Mouse (Mus musculus) erythroblast, embryonic 14.5 days (primary cell): ENCODE data around the gene Gimap8. TPM values are rescaled to one million over a fixed set of nuclear protein-coding genes. Genes with fewer than 3 reads are reported as not detected.

Experiments
- H3K27me3 ChIP-seq: 2 replicates; pipeline ENCODE4 v1.6.1; 2012; ENCODE audit warnings: inconsistent platforms; ENCODE audit not compliant: control insufficient read depth
- H3K36me3 ChIP-seq: 2 replicates; pipeline ENCODE4 v1.6.1; 2012; ENCODE audit warnings: mild to moderate bottlenecking, inconsistent platforms; ENCODE audit not compliant: control insufficient read depth
- H3K4me1 ChIP-seq: 2 replicates; pipeline ENCODE4 v1.6.1; 2012; ENCODE audit warnings: inconsistent platforms; ENCODE audit not compliant: control insufficient read depth
- H3K4me3 ChIP-seq: replicated peaks from 2 replicates; pipeline ENCODE3; 2012; ENCODE audit warnings: moderate library complexity, mild to moderate bottlenecking, inconsistent platforms
- H3K9me3 ChIP-seq: 2 replicates; pipeline ENCODE4 v1.6.1; 2012; ENCODE audit warnings: low read length, inconsistent platforms, mixed read lengths; ENCODE audit not compliant: control insufficient read depth
- GATA1 ChIP-seq: IDR thresholded peaks from 2 replicates; pipeline ENCODE4 v1.6.1; 2012; ENCODE audit warnings: low read length, inconsistent platforms, mixed read lengths
- TAL1 ChIP-seq: IDR thresholded peaks from 3 replicates; pipeline ENCODE4 v1.6.1; 2012; ENCODE audit warnings: low read length, inconsistent platforms, mixed read lengths
- polyA plus RNA-seq: library from polyadenylated mRNA; stranded (reverse); fragments of >175 nt; gene quantifications from 2 replicates; pipeline ENCODE4 v1.2.3, GENCODE M21; 2012

The Gimap8 gene
- polyA plus RNA-seq: not detected in 2 replicates

GRCm38 (mm10) chr6:48646995-48647394 lies at the start of gene Gimap8:
TSS of gene Gimap8 (plus strand) at chr6:48647234.
- TF ChIP-seq TAL1 (no peak), GATA1 (no peak)

DNA sequence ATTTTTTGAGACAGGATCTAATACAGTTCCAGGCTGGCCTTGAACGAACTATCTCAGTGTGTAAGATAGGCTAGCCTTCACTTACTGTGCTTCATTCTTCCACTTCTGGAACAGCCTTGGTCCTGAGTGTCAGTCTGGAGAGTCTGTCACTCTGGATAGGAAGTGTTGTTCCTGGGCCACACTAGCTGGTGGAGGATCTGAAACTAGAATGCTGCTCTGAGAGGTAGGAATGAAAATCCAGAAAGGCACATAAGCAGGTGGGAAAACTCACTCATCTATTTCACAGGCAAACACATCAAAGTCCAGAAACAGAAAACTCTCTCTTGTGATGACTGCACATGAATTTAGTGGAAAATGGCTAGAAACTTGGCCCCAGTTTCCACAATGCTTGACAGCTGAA lies 46.4 kb upstream of the Gimap8 start:
- Histone ChIP-seq H3K4me1 (peaks cover 27% of the 10 kb centered on the region), H3K27me3 (no peaks in the 10 kb centered on the region), H3K9me3 (peaks cover 16% of the 10 kb centered on the region), H3K36me3 (peaks cover 20% of the 10 kb centered on the region), H3K4me3 (no peak overlapping the region)
- TF ChIP-seq TAL1 (no peak), GATA1 (no peak)

More at GRCm38 (mm10) chr6:48646995-48647394, at the start of gene Gimap8:
- H3K4me1 ChIP-seq: no peaks in the 10 kb centered on the region
- H3K27me3 ChIP-seq: no peaks in the 10 kb centered on the region
- H3K36me3 ChIP-seq: no peaks in the 10 kb centered on the region
- H3K9me3 ChIP-seq: no peaks in the 10 kb centered on the region
- H3K4me3 ChIP-seq: no peak within 1 kb of the TSS

GRCm38 (mm10) chr6:48601271-48602079 lies 45.6 kb upstream of the Gimap8 start, which contains the start of gene Zfp775:
TSS of gene Zfp775 (plus strand) at chr6:48602063.
- peaks cover 15% of the 10 kb centered on the region for H3K36me3 ChIP-seq
- no peak for TF ChIP-seq GATA1
- no peak for TF ChIP-seq TAL1
- H3K9me3 ChIP-seq: peaks cover 13% of the 10 kb centered on the region
- peak within 1 kb of the TSS; percentile 75 for H3K4me3 ChIP-seq
- no peaks in the 10 kb centered on the region for H3K27me3 ChIP-seq
- H3K4me1 ChIP-seq: peaks cover 27% of the 10 kb centered on the region

GRCm38 (mm10) chr6:48602080-48602741 lies 44.8 kb upstream of the Gimap8 start:
- Histone ChIP-seq H3K4me1 (peaks cover 27% of the 10 kb centered on the region), H3K4me3 (peak overlapping the region; percentile 75), H3K36me3 (peaks cover 7% of the 10 kb centered on the region), H3K9me3 (peaks cover 6% of the 10 kb centered on the region), H3K27me3 (no peaks in the 10 kb centered on the region)
- TF ChIP-seq TAL1: no peak
- TF ChIP-seq GATA1: no peak

DNA sequence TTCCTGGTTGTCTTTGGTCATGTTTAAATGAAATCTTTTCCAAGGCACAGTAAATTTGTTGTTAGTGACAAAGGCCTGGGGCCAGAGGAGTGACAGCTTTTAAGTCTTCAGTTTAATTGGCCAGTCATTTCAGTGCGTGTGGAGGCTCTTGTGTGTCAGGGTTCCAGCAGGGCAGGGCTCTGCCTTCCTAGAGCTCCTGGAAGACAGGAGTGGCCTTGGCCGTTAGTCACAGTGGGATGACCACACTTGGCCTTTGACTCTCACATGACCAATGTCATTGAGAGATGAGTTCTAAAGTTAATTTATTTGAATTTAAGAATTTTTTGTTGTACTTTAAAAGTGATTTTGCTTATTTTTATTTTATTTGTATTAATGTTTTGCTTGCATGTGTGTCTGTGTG lies 38.9 kb upstream of the Gimap8 start:
- peaks cover 3% of the 10 kb centered on the region for H3K4me1 ChIP-seq
- H3K4me3 ChIP-seq: no peak overlapping the region
- no peaks in the 10 kb centered on the region for H3K27me3 ChIP-seq
- no peaks in the 10 kb centered on the region for H3K36me3 ChIP-seq
- H3K9me3 ChIP-seq: no peaks in the 10 kb centered on the region
- TF ChIP-seq GATA1: no peak
- TF ChIP-seq TAL1: no peak

DNA sequence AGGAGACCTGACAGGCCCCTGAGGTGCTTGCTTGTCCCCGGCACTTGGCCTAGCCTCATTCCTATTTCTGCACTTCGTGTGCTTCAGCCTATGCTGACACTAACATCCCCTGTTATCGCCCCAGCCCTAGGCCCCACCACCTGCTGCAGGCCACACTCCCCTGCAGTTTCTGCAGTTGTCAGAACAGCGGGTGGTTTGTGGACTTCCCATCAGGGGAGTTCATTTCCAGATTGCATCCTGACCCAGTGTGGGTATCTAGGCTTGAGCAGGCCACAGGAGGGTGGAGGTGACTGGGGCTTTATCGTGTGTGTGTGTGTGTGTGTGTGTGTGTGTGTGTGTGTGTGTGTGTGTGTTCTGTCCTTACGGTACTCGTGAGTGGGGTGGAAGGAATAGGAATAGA lies 37.5 kb upstream of the Gimap8 start:
- Histone ChIP-seq H3K27me3 (no peaks in the 10 kb centered on the region), H3K4me1 (peaks cover 3% of the 10 kb centered on the region), H3K36me3 (no peaks in the 10 kb centered on the region; the same call in 1 of the 2 replicates), H3K9me3 (no peaks in the 10 kb centered on the region), H3K4me3 (no peak overlapping the region)
- no peak for TF ChIP-seq TAL1
- no peak for TF ChIP-seq GATA1

GRCm38 (mm10) chr6:48610657-48611056 lies 36.4 kb upstream of the Gimap8 start:
- H3K36me3 ChIP-seq: no peaks in the 10 kb centered on the region; the same call in 1 of the 2 replicates
- H3K4me1 ChIP-seq: peaks cover 3% of the 10 kb centered on the region
- no peaks in the 10 kb centered on the region for H3K27me3 ChIP-seq
- TF ChIP-seq TAL1 (no peak), GATA1 (no peak)
- no peaks in the 10 kb centered on the region for H3K9me3 ChIP-seq
- no peak overlapping the region for H3K4me3 ChIP-seq

DNA sequence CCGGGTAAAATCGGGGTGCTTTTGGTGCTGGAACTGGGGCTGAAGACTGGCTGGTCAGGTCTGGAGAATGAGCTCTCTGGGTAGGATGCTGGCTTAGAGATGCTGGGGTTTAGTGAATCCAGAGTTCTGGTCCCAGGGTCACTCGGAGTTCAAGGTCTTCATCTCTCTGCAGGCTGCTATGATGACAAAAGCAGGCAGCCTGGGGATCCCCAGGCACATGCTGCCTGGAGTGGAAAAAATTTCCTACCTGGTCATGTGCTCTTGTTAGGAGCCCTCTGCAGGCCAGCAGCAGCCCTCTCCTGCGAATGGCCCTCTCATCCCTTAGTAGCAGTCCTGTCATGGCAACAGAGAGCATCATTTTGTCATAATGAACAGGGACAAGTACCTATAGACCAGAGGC lies 33.6 kb upstream of the Gimap8 start:
- Histone ChIP-seq H3K4me1 (peaks cover 3% of the 10 kb centered on the region), H3K9me3 (no peaks in the 10 kb centered on the region), H3K4me3 (no peak overlapping the region), H3K27me3 (no peaks in the 10 kb centered on the region), H3K36me3 (no peaks in the 10 kb centered on the region; the same call in 1 of the 2 replicates)
- TF ChIP-seq GATA1 (no peak), TAL1 (no peak)

- no peak for TF ChIP-seq GATA1
- TF ChIP-seq TAL1: no peak
- no peaks in the 10 kb centered on the region; the same call in 1 of the 2 replicates for H3K9me3 ChIP-seq
- peaks cover 7% of the 10 kb centered on the region for H3K36me3 ChIP-seq
Measured at GRCm38 (mm10) chr6:48614756-48615155, 32.3 kb upstream of the Gimap8 start.

More at GRCm38 (mm10) chr6:48614756-48615155, 32.3 kb upstream of the Gimap8 start:
- Histone ChIP-seq H3K4me3 (no peak overlapping the region), H3K4me1 (no peaks in the 10 kb centered on the region), H3K27me3 (no peaks in the 10 kb centered on the region)
